Mouse (Mus musculus): ENCODE data around the gene Tspan14. TPM values are rescaled to one million over a fixed set of nuclear protein-coding genes. Genes with fewer than 3 reads are reported as not detected.

The Tspan14 gene
- polyA plus RNA-seq (2014; fragmentation: Illumina TruSeq; extraction: RNeasy Lipid Tissue Mini Kit (QIAGEN cat#74804); ENCODE audit: low read depth, low replicate concordance): 23.8 TPM

DNA sequence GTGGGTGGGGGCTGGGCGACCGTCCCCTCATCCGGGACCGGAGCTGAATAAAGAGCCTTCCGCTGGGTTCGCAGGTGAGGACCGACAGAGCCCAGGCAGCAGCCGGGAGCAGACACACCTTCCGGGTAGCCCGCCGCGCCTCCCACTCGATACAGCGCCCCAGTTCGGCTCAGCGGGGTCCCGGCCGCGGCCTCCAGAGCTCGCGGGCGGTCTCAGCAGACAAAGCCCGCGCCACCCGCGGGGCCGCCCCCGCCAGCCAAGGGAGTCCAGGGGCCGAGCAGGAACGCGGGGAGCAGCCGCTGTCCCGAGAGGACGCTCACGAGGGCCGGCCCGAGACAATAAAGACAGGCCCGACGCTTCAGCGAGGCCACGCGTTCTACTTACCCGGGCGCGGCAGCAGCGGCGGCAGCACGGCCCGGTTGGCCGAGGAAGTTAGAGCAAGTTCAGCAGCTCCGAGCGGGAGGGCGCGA, at the start of gene Tspan14:
Tspan14 (minus strand) TSS at position 416 of the 470 bp plus-strand sequence.

DNA sequence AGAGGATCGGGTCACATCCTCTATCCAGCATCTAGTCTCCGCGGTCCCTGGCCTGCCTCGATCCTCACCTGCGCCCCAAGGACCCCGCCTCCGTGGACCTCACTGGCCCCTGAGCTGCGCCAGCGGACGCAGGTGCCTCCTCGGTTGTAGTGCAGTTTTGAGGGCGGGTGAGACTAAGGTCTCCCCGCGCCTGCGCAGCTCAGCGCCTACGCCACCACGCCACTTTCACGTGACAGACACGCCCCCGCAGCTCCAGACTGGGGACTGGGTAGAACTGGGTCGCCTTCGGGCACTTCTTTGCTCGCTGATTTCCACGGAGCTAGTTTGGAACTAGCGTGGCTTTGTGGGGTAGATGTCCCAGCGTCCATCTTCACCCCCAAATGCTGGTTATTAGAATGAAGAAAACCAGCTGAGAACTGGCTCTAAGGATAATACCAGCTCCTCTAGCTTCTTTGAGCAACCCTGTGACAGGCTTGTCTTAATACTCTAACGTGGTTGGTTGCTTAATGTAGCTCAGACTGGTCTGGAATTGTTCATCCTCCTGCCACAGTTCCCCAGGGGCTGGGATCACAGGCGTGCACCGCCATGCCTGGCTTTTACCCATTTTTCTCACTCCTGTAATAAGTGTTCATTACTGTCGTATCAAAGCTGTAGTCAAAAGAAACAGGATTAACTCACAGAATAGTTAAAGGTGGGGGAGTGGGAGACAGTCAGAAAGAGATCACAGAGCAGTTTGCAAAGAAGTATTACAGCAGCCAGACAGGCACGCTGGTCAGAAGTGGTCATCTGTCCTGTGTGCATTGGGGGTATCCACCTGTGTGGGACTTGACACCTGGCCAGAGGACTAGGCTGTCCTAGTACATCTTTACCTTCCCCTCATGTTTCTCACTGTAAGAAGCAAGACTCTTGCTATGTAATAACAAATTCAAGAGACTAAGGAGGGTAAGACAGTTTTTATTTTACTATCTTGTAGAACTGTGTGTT, 47.3 kb upstream of the Tspan14 start, which contains the start of gene Fam213a:
Fam213a (minus strand) TSS at position 159 of the 984 bp plus-strand sequence.

DNA sequence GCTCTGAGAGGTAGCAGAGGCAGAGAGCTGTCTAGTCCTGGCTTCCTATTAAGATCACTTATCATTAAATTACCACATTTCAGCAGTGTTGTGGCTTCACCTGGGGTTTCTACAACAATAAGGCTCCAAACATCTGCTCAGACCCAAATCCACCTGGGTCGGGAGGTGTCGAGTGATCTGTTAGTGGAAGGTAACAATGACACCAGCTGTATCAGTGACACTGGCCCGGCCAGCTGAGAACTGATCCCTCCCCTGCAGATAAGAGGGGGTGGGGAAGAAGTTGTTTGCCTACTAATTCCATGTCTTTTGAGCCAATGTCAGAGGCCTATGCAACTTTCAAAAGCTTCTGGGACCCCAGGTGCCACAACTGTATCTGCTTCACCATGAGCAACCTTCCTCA, 73.4 kb downstream of the Tspan14 start, which contains the start of gene Sh2d4b:
Sh2d4b (minus strand) TSS at position 71 of the 400 bp plus-strand sequence.

Other genes with a start within 250 kb of the Tspan14 start
- gene Sh2d4b, start 73.5 kb downstream of the Tspan14 start, polyA plus RNA-seq (2014; fragmentation: Illumina TruSeq; extraction: RNeasy Lipid Tissue Mini Kit (QIAGEN cat#74804); ENCODE audit: low read depth, low replicate concordance): 3.5 TPM
- 295 TPM for gene Fam213a, start 47.0 kb upstream of the Tspan14 start, polyA plus RNA-seq (2014; fragmentation: Illumina TruSeq; extraction: RNeasy Lipid Tissue Mini Kit (QIAGEN cat#74804); ENCODE audit: low read depth, low replicate concordance)
- gene Dydc2, start 102.4 kb upstream of the Tspan14 start, polyA plus RNA-seq (2014; fragmentation: Illumina TruSeq; extraction: RNeasy Lipid Tissue Mini Kit (QIAGEN cat#74804); ENCODE audit: low read depth, low replicate concordance): not detected
- not detected for gene Dydc1, start 106.1 kb upstream of the Tspan14 start, polyA plus RNA-seq (2014; fragmentation: Illumina TruSeq; extraction: RNeasy Lipid Tissue Mini Kit (QIAGEN cat#74804); ENCODE audit: low read depth, low replicate concordance)
- 0.12 TPM for gene Mat1a, start 138.2 kb upstream of the Tspan14 start, polyA plus RNA-seq (2014; fragmentation: Illumina TruSeq; extraction: RNeasy Lipid Tissue Mini Kit (QIAGEN cat#74804); ENCODE audit: low read depth, low replicate concordance)
- gene Sftpa1, start 165.0 kb upstream of the Tspan14 start, polyA plus RNA-seq (2014; fragmentation: Illumina TruSeq; extraction: RNeasy Lipid Tissue Mini Kit (QIAGEN cat#74804); ENCODE audit: low read depth, low replicate concordance): not detected
- 1.1 TPM for gene Mbl1, start 184.7 kb upstream of the Tspan14 start, polyA plus RNA-seq (2014; fragmentation: Illumina TruSeq; extraction: RNeasy Lipid Tissue Mini Kit (QIAGEN cat#74804); ENCODE audit: low read depth, low replicate concordance)
- not detected for gene Sftpd, start 218.3 kb upstream of the Tspan14 start, polyA plus RNA-seq (2014; fragmentation: Illumina TruSeq; extraction: RNeasy Lipid Tissue Mini Kit (QIAGEN cat#74804); ENCODE audit: low read depth, low replicate concordance)

Data from kidney, adult 10 weeks (tissue).